Mouse (Mus musculus): ENCODE measurements around the gene Negr1.

The Negr1 gene

GRCm38 (mm10) chr3:156698687-156699086, 137.1 kb downstream of the Negr1 start:
- no peak for DNase-seq

GRCm38 (mm10) chr3:156703241-156703640, 141.6 kb downstream of the Negr1 start:
- no peak for DNase-seq

- no peak for DNase-seq
These were observed 148.6 kb downstream of the Negr1 start for GRCm38 (mm10) chr3:156710240-156710639.

DNA sequence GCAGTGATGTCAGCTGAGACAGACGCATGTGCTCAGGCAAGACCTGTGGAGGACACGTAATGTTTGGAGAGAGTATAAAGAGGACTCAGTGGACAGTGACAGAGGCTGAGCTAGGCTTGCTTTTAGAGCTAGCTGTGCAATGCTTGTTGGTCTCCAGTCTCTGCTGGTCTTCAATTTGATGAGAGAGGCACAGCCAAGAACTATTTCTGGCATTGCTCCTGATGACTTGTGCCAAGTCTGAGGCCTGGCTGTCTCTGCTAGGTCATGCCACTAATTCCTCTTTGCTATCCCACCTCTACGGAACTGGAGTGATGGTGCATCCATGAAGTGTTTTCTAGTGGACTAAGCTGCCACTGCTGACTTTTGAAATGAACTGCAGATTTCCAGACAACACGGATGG, 149.1 kb downstream of the Negr1 start:
- DNase-seq: no peak

DNA sequence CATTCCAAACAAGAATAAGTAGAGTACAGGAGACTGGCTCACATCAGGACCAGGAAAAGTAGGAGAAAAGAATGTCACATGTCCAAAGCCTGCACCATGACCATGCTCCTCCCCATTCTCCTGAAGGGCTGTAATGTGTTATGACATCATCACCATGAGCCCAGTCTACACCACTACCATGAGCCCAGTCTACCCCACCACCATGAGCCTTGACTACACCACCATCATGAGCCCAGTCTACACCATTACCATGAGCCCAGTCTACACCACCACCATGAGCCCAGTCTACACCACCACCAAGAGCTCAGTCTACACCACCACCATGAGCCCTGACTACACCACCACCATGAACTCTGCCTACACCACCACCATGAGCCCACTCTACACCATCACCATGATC, 174.7 kb downstream of the Negr1 start:
- DNase-seq: no peak

- no peak for DNase-seq
These were observed 177.9 kb downstream of the Negr1 start for GRCm38 (mm10) chr3:156739529-156739928.

- DNase-seq: no peak
These were observed 181.7 kb downstream of the Negr1 start for GRCm38 (mm10) chr3:156743266-156743665.

DNA sequence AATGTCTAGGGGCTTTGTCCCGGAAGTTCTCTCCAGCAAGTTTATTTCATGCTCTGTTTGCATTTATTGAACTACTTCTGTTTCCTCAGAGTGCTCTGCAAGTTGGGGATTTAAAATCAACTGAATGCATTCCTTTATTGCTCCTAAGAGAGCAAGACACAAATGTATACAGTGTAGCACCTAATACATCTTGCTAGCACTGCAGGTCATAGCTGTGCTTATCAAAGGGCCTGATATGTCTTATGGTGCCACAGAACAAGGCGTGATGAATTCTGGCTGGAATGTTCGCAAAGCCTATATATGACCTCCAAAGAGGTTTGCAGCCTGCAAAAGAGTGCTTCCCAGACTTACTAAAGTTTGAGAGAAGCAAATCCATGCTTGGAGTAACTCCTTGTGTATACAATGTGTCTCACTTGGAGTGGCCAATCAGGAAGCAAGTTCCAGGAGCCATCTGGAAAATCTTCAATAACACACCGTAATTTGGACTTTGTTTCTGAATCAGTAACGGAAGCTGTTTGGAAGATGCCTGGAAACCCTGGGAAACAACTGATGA, 183.7 kb downstream of the Negr1 start:
- DNase-seq: no peak

DNA sequence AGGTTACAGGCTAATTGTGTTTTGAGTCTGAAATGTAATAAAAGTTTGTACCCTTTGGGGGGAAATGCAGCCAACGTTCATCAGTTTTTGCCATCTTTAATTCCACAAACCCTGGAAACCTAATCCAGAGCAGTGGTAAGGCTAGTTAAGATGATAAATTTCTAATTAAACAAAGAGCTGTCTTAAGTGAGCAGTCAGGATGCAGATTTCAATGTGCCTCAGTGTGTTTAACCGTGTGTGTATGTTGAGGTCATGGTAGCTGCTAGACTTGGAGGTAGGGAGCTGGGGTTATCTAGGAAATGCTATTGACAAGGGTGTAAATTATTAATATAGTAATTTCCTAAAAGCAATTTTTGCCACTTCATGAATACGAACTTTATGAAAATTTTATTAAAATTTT, 185.9 kb downstream of the Negr1 start:
- no peak for DNase-seq

DNA sequence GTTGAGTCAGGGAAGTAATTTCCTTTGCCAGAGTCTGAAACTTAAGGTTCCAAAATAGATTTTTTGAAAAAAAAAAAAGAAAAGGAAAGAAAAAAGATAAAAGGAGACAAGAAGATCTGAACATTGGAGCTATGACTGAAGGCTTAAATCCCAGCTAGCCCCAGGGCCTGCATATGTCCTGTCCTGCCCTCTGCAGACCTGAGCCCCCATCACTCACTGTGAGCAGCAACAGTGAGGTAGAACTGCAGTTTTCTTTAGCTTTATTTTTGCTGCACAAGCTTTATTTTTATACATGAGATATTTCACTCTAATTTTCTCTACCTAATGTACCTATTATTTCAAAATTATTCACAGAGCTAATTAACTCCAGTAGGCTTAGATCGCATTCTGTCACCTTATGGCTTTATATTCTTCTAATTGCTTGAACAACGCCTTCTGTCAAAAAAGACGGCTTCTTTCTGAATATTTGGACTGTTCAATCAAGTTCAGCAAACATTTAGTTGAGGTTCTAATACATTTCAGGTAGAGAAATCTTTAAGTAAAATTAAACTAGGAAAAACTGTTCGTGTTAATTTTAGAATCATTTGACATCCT, 192.3 kb downstream of the Negr1 start:
- no peak for DNase-seq

GRCm38 (mm10) chr3:156754790-156755530, 193.4 kb downstream of the Negr1 start:
- no peak for DNase-seq

- DNase-seq: no peak
These were observed 203.4 kb downstream of the Negr1 start for GRCm38 (mm10) chr3:156765015-156765414.

DNA sequence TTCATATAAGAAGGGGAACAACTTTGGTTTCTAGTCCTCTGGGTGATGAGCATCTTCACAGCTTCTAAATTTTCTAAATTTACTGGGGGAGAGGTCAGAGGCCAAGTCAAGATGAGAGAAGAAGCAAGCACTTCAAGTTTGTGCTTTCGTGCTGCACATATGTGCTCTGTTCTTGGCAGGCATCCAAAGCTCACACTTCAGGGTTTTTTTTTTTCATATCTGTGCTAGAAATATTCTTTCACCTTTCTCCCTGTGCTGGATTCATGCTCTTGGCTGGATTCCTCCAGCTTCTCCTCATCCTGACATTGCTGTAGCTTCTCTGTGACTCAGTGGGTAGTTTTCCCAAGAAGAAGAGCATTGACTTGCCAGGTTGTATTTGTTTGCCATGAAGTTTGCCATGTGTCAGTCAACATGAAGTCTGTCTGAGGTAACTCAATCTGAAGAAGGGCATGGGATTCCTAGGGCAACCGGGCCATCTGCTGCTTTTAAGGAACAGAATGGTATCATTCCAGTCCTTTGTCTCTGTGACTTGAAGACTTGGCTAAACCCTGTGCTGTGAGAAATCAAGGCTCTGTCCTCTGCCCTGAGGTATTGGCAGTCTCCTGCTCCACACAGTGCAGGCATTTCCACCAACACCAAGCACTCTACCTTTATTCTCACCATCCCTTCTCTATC, 204.7 kb downstream of the Negr1 start:
- DNase-seq: no peak

- no peak for DNase-seq
These were observed 210.0 kb downstream of the Negr1 start for GRCm38 (mm10) chr3:156771626-156772025.

DNA sequence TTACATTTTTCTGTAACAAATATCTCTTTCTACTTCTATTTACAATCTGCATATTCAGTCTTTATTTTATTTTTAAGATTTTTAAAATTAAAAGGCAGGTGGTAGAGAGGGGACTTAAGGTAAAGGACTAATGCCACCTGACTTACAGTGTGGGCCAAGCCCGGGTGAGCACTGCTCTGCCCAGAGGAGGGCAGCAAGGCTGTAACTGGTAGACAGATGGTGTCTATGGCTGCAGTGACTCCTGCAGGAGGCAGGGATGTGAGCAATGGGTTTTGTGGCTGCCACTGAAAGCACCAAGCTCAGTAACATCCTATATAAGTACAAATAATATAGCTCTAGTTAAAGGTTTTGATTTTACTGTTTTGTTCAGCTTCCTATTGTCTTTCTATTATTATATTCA, 210.5 kb downstream of the Negr1 start:
- DNase-seq: no peak

DNA sequence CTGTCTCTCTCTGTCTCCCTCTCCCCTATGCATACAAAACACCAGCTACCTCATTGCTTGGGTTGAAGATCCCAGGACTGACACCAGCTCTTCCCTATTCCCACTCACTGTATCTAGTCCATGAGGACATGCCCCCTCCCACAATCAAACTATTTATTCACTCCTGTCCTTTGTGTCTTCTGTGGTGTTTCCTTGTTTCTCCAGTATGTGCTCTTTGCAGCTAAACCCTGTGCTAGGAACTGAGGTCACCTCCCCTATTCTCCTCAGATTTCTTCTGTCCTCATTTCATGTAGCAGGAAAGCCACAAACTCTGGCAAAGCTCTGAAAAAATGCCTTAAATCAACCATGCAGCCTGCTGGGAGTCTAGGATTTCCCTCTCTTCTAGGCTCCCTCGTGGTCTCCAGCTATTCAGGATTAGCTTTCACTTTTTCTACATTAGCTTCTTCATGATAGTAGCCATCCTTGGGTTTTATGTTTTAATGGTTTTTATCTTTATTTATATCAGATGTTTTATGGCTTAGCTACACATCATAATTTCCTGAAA, 222.8 kb downstream of the Negr1 start:
- no peak for DNase-seq

GRCm38 (mm10) chr3:156786355-156786754, 224.8 kb downstream of the Negr1 start:
- no peak for DNase-seq

GRCm38 (mm10) chr3:156791234-156791633, 229.6 kb downstream of the Negr1 start:
- DNase-seq: no peak

DNA sequence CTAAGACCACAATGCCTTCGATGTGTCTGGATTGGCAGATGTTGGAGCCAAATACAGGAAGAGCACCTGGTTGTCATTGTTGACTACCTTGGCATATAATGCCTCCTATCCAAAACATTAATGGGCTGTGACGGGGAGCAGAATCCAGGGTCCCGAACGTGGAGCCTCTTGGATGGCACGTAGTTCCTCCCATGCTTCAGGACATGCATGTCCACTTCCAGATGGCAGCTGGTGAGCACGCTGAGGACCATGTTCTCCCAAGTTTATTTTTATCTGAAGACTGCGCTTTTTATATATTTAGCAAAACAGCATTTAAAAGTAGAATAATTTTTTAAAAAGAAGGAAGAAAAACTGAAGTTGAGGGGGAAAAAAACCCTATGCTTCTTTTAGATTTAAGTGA, 231.1 kb downstream of the Negr1 start:
- no peak for DNase-seq

GRCm38 (mm10) chr3:156794091-156794490, 232.5 kb downstream of the Negr1 start:
- no peak for DNase-seq

GRCm38 (mm10) chr3:156794610-156795009, 233.0 kb downstream of the Negr1 start:
- DNase-seq: no peak

DNA sequence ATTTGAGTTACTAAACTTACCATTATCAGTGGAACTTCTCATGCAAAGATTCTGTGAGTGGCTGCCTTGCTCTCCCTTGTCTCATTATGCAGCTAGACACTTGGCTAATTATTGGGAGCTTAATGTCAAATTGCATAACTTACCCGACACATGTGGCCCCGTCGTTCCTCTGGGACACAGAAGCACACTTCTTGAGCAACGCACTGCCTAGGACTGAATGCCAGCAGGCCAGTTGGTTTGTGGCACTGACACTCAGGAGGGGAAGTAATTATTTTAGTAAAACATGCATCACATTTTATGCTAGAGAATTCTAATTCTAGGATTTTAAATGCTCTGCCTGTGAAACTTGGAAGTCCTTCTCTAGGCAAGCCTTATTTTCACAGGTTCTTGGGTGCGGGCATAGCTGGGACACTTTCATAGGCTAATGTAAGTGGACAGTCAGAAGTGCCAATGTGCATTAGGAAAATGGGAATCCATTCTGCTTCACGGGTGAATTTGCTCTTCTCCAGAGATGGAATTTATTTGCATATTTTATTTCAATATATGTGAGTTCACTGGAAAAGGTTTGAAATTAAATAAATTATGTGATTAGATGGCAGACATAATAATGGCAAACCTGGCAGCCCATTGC, 234.6 kb downstream of the Negr1 start:
- DNase-seq: no peak

DNA sequence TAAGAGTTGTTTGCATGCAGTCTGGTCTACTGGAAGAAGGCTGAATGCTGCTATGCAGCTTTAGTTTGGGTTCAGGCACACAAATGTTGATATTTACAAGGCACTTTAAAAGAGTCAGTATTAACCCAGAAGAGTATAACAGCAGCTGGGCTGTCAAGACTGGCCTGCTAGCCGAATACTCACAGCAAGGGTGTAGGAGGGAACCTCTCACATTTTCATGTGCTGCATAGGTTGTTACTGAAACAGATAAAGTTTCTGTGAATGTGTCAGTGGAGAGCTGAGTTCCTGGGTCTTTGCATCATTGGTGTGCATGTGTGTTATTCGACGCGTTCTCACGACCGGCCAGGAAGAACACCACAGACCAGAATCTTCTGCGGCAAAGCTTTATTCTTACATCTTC, 237.6 kb downstream of the Negr1 start:
- DNase-seq: no peak

Measured in liver (tissue).